Mouse (Mus musculus): ENCODE data around the gene Antxr2. TPM values are rescaled to one million over a fixed set of nuclear protein-coding genes. Genes with fewer than 3 reads are reported as not detected.

Antxr2 gene
- total RNA-seq (2012; rRNA removed) (3.6 and 4.3 TPM in 2 replicates), polyA plus RNA-seq (2012; ENCODE audit: insufficient read depth in 1 of 2, insufficient read length in 2 of 2, low read depth in 1 of 2, low replicate concordance in 2 of 2, missing spikeins in 1 of 2) (1 to 10 TPM in 1 of 2 experiments, not detected in 1; 5.0 TPM)

DNA sequence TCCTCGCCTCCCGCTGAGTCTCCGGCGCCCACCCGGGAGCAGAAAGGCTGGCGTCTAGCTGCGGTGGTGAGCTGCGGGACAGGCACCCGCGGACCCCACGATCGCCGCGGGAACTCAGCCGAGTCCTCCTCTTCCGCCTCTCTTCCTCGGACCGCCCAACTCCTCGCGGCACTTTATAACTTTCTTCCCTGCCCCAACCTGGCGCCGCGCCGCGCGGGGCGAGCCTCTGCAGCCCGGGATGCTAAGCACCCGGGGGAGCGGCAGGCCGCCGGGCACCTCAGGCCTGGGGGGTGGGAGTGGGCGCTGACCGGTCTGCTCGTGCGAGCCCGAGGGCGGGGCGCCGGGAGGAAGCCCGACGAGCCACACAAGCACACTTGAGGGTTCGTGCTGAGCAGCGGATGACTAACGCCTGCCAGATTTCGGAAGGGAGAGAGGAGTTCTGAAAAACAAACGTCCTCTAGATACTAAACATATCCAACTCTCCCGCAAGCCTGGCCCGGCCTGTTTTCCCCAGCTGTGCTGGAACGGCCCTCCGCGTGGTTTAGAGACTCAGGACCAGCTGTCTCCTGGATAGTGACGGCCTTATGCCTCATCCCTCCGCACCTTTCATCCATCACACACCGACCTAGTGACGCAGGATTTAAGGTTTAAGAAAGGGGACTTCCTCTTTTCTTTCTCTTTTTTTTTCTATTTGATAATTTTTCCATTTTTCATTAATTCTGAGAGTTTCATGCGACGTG, at the start of gene Antxr2:
Antxr2 (minus strand) TSS at position 142 of the 740 bp plus-strand sequence.
- Histone ChIP-seq H3K4me3 (ENCODE audit: control insufficient read depth in 1 of 2, insufficient read depth in 1 of 2, low read depth in 2 of 2, low read length in 2 of 2) (peak within 1 kb of the TSS; percentile 95 to 99), H3K9ac (ENCODE audit: control insufficient read depth, low read depth, low read length, poor library complexity, severe bottlenecking) (peak within 1 kb of the TSS; percentile 90), H3K4me1 (ENCODE audit: control insufficient read depth in 1 of 2, insufficient read depth in 2 of 2, low read length in 2 of 2) (peaks cover 14 to 22% of the 10 kb centered on the region in 2 experiments), H3K79me2 (ENCODE audit: control insufficient read depth, insufficient read depth, low read length, poor library complexity) (peaks cover 8% of the 10 kb centered on the region), H3K27me3 (ENCODE audit: control insufficient read depth in 1 of 2, insufficient read depth in 2 of 2, low read length in 2 of 2) (no peaks in the 10 kb centered on the region), H3K36me3 (ENCODE audit: control insufficient read depth in 1 of 2, insufficient read depth in 2 of 2, low read length in 2 of 2) (peaks cover 0 to 26% of the 10 kb centered on the region in 2 experiments; a peak in 2 of 4 replicates), H3K9me3 (replicated peaks; ENCODE audit: insufficient read depth, low read length) (no peaks in the 10 kb centered on the region), H3K27ac (ENCODE audit: control insufficient read depth, low read depth, low read length) (peak within 1 kb of the TSS; percentile 35)
- DNase-seq (ENCODE audit: low read depth, low spot score), result peak; percentile 71
- TF ChIP-seq NELFE (IDR thresholded peaks at IDR 0.05; ENCODE audit: low read depth, low read length) (peak; percentile 44), UBTF (IDR thresholded peaks at IDR 0.05; ENCODE audit: borderline replicate concordance, insufficient read depth, low read depth, low read length) (0 out of 2 replicates have a peak, but pooled peaks have one; percentile 45), HCFC1 (IDR thresholded peaks at IDR 0.05; ENCODE audit: low read depth, low read length) (no peak; the same call in 1 of the 2 replicates), MYC (IDR thresholded peaks at IDR 0.05; ENCODE audit: low read depth, low read length) (no peak), ZC3H11A (IDR thresholded peaks at IDR 0.05; ENCODE audit: low read depth, low read length) (no peak), ELF1 (IDR thresholded peaks at IDR 0.05; ENCODE audit: low read depth, low read length) (0 out of 2 replicates have a peak, but pooled peaks have one; percentile 17), MYB (IDR thresholded peaks at IDR 0.05; ENCODE audit: low read depth, low read length) (no peak), POLR2A (IDR thresholded peaks at IDR 0.05; ENCODE audit: control insufficient read depth in 1 of 2, insufficient read depth in 1 of 2, low read depth in 1 of 2, low read length in 2 of 2, poor library complexity in 1 of 2) (peak; percentile 54 to 66; a peak in 3 of 4 replicates), POLR2AphosphoS2 (IDR thresholded peaks at IDR 0.05; ENCODE audit: low read length) (no peak), MXI1 (IDR thresholded peaks at IDR 0.05; ENCODE audit: low read depth, low read length) (peak; percentile 53; the same call in 1 of the 2 replicates), SIN3A (IDR thresholded peaks at IDR 0.05; ENCODE audit: low read length) (peak; percentile 31; the same call in 1 of the 2 replicates)

DNA sequence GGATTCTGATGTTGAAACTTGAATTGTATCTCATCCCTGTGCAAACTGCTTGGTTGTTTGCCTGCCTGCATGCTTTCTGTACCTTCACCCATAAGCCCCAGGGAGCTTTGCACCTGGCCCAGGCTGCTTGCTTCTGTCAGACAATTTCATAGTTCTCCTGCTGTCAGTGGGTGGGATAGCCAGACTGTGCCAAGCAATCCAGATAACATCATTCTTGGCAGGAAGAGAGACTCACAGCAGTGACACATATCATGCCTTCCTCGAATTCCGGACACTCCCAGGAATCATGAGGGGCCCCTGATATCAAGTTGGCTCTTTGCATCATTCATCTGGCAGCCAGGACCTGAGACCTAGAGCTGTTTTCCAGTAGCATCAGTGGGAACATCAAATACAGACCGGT, 45.8 kb upstream of the Antxr2 start:
- no peak for DNase-seq (ENCODE audit: low read depth, low spot score)
- H3K27me3 ChIP-seq (ENCODE audit: control insufficient read depth in 1 of 2, insufficient read depth in 2 of 2, low read length in 2 of 2), result no peaks in the 10 kb centered on the region
- H3K9ac ChIP-seq (ENCODE audit: control insufficient read depth, low read depth, low read length, poor library complexity, severe bottlenecking), result no peak overlapping the region
- no peaks in the 10 kb centered on the region for H3K79me2 ChIP-seq (ENCODE audit: control insufficient read depth, insufficient read depth, low read length, poor library complexity)
- no peaks in the 10 kb centered on the region for H3K36me3 ChIP-seq (ENCODE audit: control insufficient read depth in 1 of 2, insufficient read depth in 2 of 2, low read length in 2 of 2)
- no peak overlapping the region for H3K27ac ChIP-seq (ENCODE audit: control insufficient read depth, low read depth, low read length)
- TF ChIP-seq UBTF (IDR thresholded peaks at IDR 0.05; ENCODE audit: borderline replicate concordance, insufficient read depth, low read depth, low read length), result no peak
- no peak for TF ChIP-seq GABPA (IDR thresholded peaks at IDR 0.05; ENCODE audit: low read depth, low read length)
- TF ChIP-seq RCOR1 (IDR thresholded peaks at IDR 0.05; ENCODE audit: low read depth, low read length), result no peak
- no peak for TF ChIP-seq USF2 (IDR thresholded peaks at IDR 0.05; ENCODE audit: borderline replicate concordance in 1 of 2, insufficient read depth in 1 of 2, low read depth in 1 of 2, low read length in 2 of 2)
- no peak for TF ChIP-seq CTCF (IDR thresholded peaks at IDR 0.05 in 2 of 3, conservative IDR thresholded peaks at IDR 0.05 in 1 of 3; ENCODE audit: control insufficient read depth in 1 of 3, insufficient read depth in 1 of 3, low read depth in 2 of 3, low read length in 3 of 3, poor library complexity in 1 of 3, severe bottlenecking in 1 of 3)
- no peak for TF ChIP-seq KAT2A (conservative IDR thresholded peaks at IDR 0.05; ENCODE audit: low read depth, low read length)
- no peak for TF ChIP-seq ZMIZ1 (IDR thresholded peaks at IDR 0.05; ENCODE audit: low read depth, low read length)
- TF ChIP-seq MYB (IDR thresholded peaks at IDR 0.05; ENCODE audit: low read depth, low read length), result no peak
- no peak for TF ChIP-seq POLR2AphosphoS5 (IDR thresholded peaks at IDR 0.05; ENCODE audit: borderline replicate concordance, low read depth, low read length)
- no peak for TF ChIP-seq ETS1 (IDR thresholded peaks at IDR 0.05; ENCODE audit: low read depth, low read length)
- no peaks in the 10 kb centered on the region for H3K9me3 ChIP-seq (replicated peaks; ENCODE audit: insufficient read depth, low read length)
- peaks cover 0 to 3% of the 10 kb centered on the region in 2 experiments; a peak in 1 of 4 replicates for H3K4me1 ChIP-seq (ENCODE audit: control insufficient read depth in 1 of 2, insufficient read depth in 2 of 2, low read length in 2 of 2)
- no peak overlapping the region for H3K4me3 ChIP-seq (ENCODE audit: control insufficient read depth in 1 of 2, insufficient read depth in 1 of 2, low read depth in 2 of 2, low read length in 2 of 2)
